Mouse (Mus musculus): ENCODE data around the gene Fam168b.

Fam168b gene

GRCm38 (mm10) chr1:34811581-34811980 is 31.3 kb downstream of the Fam168b start:
- DNase-seq, result no peak

DNA sequence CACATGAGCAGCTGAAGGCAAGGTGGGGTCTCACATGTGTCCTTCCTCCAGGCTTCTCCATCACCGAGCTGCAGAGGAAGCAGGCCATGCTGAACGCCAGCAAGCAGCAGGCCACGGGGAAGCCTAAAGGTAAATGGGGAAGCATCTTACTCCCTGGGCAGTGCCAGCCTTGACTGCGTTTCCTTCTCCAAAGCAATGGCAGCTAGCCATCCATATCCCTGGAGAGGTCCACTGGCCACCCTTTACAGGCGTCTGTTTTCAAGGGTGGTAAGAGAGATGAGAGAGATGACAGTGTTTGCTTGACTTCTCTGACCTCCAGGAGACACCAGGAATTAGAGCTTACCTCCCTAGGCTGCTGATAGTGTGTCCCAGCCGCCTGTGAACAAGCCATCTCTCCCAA is 31.8 kb downstream of the Fam168b start:
- no peak for DNase-seq

DNA sequence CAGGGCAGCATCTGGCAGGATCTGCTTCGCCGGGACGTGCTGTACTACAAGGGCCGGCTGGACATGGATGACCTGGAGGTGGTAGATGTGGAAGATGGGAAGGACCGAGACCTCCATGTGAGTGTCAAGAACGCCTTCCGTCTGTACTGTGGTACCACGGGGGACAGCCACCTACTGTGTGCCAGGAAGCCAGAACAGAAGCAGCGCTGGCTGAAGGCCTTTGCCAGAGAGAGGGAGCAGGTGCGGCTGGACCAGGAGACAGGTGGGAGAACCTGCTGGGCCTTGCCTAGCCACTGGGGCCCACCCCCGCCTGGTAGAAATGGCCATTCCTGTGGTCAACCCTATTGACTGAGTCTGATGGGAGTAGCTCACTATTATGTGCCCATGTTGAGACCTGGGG is 32.6 kb downstream of the Fam168b start:
- peak; percentile 61 for DNase-seq

GRCm38 (mm10) chr1:34808445-34808844 is 34.4 kb downstream of the Fam168b start:
- DNase-seq, result peak; percentile 69

DNA sequence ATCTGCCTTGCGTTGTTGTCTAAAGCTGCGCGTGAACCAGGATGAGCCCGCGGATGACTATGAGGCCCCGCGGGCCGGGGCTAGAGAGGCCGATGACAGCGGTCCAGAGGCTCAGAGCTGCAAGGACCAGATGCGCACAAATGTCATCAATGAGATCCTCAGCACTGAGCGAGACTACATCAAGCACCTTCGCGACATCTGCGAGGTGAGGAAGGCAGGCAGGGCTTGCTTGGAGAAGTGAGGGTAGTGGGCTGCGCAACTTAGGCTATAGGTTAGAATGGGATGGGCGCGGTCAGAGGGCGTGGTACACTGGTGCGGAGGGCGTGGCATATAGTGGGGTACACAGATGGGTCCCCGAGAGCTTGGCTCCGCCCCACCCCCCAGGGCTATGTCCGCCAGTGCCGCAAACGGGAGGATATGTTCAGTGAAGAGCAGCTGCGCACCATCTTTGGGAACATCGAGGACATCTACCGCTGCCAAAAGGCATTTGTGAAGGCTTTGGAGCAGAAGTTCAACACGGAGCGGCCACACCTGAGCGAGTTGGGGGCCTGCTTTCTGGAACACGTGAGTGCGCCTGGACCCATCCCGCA is 36.8 kb downstream of the Fam168b start:
- peak; percentile 33 for DNase-seq

DNA sequence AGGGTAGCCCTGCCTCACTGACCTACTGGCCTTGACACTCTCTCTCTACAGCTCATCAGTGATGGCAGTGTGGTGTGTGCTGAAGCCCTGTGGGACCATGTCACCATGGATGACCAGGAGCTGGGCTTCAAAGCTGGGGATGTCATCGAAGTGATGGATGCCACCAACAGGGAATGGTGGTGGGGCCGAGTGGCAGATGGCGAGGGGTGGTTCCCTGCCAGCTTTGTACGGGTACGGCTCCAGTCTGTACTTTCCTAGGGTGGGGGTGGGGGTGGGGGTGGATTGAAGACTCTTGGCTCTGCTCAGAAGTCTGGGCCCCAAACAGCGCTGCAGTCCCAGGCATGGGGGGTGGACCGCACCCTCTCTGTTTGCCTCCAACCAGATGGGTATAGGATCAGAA is 38.0 kb downstream of the Fam168b start:
- DNase-seq, result peak; percentile 36

- no peak for DNase-seq
Measured at GRCm38 (mm10) chr1:34802290-34802642, 40.6 kb downstream of the Fam168b start.

DNA sequence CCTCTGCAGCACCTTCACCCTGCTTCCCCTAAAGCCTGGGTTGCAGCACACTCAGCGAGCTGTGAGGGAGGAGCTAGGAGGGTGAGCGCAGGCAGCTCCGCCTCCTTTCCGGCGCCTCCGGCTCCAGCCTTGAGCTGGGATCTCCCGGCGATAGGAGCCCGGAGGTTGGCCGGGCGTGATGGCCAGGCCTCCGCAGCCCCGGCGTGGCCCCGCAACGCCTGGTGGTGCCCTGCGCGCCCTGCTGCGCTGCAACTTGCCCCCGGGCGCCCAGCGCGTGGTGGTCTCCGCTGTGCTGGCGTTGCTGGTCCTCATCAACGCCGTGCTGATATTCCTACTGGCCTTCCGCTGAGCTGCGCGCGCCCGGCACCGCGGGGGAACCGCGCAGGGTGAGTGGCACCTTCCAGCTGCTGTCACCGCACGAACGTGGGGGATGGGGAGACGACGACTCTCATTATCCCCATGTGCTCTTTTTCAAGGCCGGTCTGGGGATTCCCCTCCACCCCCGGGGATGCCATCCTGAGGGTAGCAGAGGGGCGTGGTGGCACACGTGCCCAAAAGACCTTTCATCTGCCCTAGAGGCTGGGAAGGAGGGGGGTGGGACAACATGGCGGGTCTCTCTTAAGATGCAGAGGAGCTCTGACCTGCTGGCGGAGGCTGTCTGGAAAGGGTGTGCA is 41.1 kb downstream of the Fam168b start:
- peak; percentile 76 for DNase-seq

DNA sequence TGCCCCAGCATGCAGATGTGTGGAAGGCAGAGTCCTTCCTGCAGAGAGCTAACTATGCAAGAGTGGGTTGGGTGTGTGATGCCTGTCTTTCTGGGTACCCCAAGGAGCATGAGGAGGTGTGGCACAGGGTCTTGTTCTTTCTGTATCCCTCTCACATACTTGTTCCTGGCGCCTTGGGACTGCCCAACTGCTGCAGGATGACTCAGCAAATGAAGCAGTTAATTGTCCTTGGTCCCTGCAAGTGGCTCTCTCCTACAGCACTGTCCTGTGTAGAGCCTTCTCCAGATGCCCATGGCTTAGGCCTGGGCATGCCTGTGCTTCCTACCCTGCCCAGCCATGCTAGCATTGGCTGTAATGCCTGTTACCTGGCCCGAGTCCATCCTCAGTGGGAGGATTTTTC is 43.7 kb downstream of the Fam168b start:
- no peak for DNase-seq

DNA sequence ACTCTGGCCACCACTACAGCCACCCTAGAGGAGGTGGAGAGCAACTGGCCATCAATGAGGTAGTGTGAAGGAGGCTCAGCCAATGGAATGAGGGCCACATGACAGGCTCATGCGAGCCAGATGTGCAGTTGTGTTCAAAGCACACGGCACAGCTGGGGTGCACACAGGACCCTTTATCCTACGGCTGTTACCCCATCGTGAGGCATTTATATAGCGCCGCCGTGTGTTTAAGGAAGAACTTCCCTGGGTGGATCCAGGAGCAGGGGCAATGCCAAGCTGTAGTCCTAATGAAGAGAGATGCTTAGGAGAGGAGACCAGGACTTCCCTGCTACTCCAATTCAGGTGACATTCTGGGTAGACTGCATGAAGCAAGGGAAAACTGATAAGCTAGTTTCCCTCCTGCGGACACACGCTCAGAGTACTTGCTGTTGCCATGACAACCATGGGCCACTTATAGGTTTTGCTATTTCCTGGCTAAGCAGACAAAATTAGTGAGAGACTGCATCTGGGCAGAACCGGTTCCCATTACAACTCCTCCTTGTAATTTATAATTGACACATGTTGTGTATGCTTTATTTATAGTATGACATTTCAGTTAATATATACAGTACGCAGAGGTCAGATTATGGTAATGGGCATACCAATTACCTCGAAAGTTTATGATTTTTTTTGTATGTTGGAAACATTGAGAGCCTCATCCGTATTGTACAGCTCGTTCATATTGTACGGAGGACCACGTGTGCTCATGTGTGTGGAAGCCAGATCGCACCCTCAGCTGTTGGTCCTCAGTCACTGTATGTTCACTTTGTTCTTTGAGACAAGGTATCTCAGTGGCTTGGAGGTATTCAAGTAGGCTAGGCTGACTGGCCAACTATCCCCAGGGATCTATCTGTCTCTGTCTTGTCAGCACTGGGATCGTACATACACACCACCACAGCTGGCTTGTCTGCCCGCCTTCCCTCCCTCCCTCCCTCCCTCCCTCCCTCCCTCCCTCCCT is 49.3 kb downstream of the Fam168b start:
- DNase-seq, result no peak

- DNase-seq, result no peak
Measured at GRCm38 (mm10) chr1:34783538-34784161, 59.2 kb downstream of the Fam168b start.

GRCm38 (mm10) chr1:34775870-34776269 is 67.0 kb downstream of the Fam168b start:
- no peak for DNase-seq

- no peak for DNase-seq
Measured at GRCm38 (mm10) chr1:34768875-34769274, 74.0 kb downstream of the Fam168b start.

DNA sequence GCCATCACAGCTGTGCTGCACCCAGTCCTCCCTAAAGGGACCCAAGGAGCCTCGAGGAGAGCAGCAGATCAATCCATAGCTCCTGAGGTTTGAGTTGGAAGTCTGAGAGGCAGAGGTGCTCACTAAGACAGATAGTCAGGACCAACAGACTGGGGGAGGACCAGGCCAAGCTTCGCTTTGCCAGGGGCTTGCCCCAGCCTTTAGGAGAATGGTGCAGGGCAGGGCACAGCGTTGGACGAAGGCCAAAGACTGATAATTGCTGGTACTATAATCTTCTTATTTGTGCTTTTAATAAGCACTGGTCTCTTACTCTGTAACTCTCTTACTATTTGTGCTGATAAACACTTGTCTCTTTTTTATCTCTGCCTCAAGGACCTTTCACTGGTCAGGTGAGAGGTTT is 75.0 kb downstream of the Fam168b start:
- peak; percentile 30 for DNase-seq

DNA sequence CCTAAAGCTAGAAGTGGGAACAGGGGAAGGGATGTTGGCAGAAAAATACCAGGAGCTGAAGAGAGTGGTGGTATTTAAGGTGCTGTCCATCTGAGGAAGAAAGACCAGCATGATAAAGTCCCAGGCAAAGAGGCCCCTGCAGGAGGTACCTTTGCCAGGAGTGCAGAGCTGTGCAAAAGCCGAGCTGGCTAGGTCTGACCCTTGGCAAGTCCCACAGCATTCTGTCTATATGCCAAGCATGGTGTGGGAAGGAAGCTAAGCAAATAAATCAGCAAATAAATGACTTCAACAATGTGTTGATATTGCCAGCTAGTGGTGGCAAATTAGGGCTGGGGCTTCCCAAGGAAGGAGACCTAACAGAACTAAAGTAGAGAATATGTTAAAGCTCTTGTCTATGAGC is 76.0 kb downstream of the Fam168b start:
- DNase-seq, result peak; percentile 88
